Mouse (Mus musculus): ENCODE measurements around the gene Gm10772.
"Not testable (repeated sequence)": the region's sequence is repeated elsewhere in the genome, so short reads cannot be mapped to it uniquely, and the experiment has no call there.

The Gm10772 gene

DNA sequence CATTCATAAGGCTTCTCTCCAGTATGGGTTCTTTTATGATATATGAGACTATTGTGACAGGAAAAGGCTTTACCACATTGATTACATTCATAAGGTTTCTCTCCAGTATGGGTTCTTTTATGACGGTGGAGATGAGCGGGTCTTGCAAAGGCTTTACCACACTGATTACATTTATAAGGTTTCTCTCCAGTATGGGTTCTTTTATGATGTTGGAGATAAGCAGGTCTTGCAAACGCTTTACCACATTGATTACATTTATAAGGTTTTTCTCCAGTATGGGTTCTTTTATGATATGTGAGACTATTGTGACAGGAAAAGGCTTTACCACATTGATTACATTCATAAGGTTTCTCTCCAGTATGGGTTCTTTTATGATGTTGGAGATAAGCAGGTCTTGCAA lies at the start of gene Gm10772:
Gene Gm10772 (minus strand): TSS at position 101 of the 400 bp plus-strand sequence.
- not testable (repeated sequence) for DNase-seq

DNA sequence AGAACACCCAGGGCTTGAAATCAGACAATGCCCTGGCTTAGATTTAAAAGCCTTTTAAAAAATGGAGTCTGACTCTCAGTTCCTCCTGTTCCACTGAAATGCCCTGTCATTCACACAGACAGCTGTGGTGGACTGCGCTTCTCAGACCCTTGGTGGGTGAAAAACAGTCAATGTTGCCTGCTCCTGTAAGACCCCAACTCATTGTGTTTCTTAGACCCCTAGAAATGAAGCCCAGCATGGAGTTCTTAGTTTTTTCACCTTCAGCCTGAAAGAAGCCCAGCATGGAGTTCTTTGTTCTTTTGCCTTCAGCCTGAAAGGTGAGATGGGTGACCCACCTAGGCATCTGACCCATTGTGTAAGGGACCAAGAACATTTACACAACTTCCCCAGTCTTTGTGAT lies 36.5 kb upstream of the Gm10772 start:
- DNase-seq, result not testable (repeated sequence)

DNA sequence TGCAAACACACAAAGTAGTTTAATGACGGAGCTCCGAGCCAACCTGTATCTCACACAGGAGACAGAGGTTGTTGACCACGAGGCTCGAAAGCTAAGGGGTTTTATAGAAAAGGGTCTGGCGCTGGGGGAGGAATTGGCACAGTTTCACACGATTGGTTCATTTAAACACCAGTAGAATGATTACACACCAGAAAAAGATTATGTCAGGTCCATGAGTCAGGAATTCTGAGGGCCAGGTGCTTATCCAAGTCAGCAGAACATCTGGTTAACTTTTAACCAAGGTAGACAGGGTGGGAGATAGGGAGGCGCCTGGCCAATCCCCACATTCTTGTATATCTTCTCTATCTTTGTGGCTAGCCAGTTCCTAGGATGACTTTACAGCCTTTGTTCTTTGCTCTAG lies 35.8 kb upstream of the Gm10772 start:
- DNase-seq, result not testable (repeated sequence)

DNA sequence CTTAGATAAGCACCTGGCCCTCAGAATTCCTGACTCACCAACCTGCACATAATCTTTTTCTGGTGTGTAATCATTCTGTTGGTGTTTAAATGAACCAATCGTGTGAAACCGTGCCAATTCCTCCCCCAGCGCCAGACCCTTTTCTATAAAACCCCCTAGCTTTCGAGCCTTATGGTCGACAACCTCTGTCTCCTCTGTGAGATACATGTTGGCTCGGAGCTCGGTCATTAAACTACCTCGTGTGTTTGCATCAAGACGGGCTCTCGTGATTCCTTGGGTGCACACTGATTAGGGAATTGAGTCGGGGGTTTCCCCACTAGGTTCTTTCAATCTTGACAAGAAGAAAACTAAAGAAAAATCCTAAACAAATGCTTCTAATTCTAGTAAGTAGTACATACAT lies 13.0 kb downstream of the Gm10772 start:
- no peak for DNase-seq

DNA sequence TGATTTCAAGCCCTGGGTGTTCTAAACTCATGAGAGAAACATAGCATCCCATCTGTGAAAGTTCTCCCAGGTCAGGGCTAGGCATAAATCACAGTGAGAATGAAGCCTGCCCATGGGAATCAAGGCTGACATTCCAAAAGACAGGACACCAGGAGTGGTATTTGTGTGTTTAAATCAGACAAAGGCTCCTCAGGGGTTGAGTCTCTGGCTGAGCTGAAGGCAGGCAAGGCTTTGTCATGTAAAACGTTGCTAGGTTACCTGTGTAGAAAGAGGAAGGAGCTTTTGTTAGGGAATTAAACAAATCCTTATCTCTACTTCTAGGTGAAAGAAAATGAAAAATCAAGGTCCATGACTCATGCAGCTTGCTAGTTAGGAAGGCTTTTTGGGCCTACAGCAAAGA lies 13.6 kb downstream of the Gm10772 start:
- not testable (repeated sequence) for DNase-seq

DNA sequence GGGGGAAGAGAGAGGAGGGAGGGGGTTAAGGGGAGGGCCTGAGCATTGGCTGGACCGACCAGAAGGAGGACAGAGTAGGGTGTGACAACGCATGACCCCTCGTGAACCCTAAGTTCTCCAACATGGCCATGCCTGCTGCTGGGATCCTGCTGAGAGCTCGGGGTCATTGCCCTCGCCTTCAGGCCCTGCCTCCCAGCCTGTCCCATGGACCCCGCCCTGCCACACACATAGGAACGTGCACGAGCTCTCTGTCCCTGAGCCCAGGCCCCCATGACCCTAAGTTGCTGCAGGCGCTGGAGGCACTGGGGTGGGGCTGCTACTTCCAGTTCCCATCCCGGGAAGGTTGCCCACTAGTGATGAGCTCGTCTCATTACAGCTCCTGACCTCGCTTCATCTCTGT lies 48.2 kb downstream of the Gm10772 start:
- DNase-seq, result not testable (repeated sequence)
